Mouse (Mus musculus): Measurements from ENCODE around the gene Serpinb6b. TPM values are rescaled to one million over a fixed set of nuclear protein-coding genes. Genes with fewer than 3 reads are reported as not detected.

Gene Serpinb6b
- polyA plus RNA-seq, 1 experiment from 2014 or later = 15.7 TPM

- Histone ChIP-seq H3K4me2 (peak overlapping the region; percentile 27; the same call in 1 of the 2 replicates), H3K36me3 (ENCODE audit: control insufficient read depth, insufficient read depth, low read length) (no peaks in the 10 kb centered on the region), H3K9me3 (replicated peaks; ENCODE audit: control insufficient read depth, low read length) (no peaks in the 10 kb centered on the region), H3K4me1 (ENCODE audit: control insufficient read depth, insufficient read depth, low read length) (peaks cover 3% of the 10 kb centered on the region; the same call in 1 of the 2 replicates), H3K27me3 (ENCODE audit: control insufficient read depth, insufficient read depth, low read length) (no peaks in the 10 kb centered on the region), H3K27ac (ENCODE audit: low read depth, low read length) (0 out of 2 replicates have a peak overlapping the region, but pooled peaks have one; percentile 22), H3K9ac (ENCODE audit: low read depth, low read length) (no peak overlapping the region), H3K4me3 (ENCODE audit: low read depth, low read length) (no peak overlapping the region)
- 67% methylated on average over 4 of the region's 4 CpGs for WGBS (ENCODE audit: insufficient replicate concordance)
- ATAC-seq (replicated peaks; ENCODE audit: insufficient number of reproducible peaks, low FRiP score, low TSS enrichment) = peak; percentile 39; the same call in 1 of the 2 replicates
These were observed 4.1 kb downstream of the Serpinb6b start for GRCm38 (mm10) chr13:32968996-32969640.

DNA sequence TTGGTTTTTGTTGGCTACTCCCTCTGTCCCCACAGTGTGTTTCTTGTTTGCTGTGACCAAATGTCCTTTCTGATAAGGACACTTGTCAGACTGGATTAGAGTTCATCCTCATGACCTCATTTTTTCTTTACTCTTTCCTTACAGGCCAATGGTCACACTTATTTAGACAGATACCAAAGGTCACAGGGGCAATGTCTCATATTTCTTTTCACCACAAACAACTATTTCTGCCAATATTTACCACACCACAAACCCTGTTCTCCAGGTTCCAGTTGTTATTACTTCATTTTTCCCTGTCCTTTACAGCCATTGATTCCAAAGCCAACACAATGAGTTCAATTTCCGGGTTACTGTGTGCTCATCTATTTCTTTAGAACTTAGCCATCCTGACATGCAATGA is 4.6 kb downstream of the Serpinb6b start:
- Histone ChIP-seq H3K27me3 (ENCODE audit: control insufficient read depth, insufficient read depth, low read length) (no peaks in the 10 kb centered on the region), H3K4me3 (ENCODE audit: low read depth, low read length) (no peak overlapping the region), H3K4me1 (ENCODE audit: control insufficient read depth, insufficient read depth, low read length) (peaks cover 3% of the 10 kb centered on the region), H3K9ac (ENCODE audit: low read depth, low read length) (no peak overlapping the region), H3K27ac (ENCODE audit: low read depth, low read length) (no peak overlapping the region), H3K4me2 (no peak overlapping the region), H3K9me3 (replicated peaks; ENCODE audit: control insufficient read depth, low read length) (no peaks in the 10 kb centered on the region), H3K36me3 (ENCODE audit: control insufficient read depth, insufficient read depth, low read length) (no peaks in the 10 kb centered on the region)
- WGBS (ENCODE audit: insufficient replicate concordance) = 83% methylated on average over 1 of the region's 1 CpGs
- ATAC-seq (replicated peaks; ENCODE audit: insufficient number of reproducible peaks, low FRiP score, low TSS enrichment) = no peak

- ATAC-seq (replicated peaks; ENCODE audit: insufficient number of reproducible peaks, low FRiP score, low TSS enrichment) = no peak
- Histone ChIP-seq H3K4me1 (ENCODE audit: control insufficient read depth, insufficient read depth, low read length) (peaks cover 10% of the 10 kb centered on the region), H3K27ac (ENCODE audit: low read depth, low read length) (no peak overlapping the region)
These were observed 5.8 kb downstream of the Serpinb6b start for GRCm38 (mm10) chr13:32970776-32971175.

DNA sequence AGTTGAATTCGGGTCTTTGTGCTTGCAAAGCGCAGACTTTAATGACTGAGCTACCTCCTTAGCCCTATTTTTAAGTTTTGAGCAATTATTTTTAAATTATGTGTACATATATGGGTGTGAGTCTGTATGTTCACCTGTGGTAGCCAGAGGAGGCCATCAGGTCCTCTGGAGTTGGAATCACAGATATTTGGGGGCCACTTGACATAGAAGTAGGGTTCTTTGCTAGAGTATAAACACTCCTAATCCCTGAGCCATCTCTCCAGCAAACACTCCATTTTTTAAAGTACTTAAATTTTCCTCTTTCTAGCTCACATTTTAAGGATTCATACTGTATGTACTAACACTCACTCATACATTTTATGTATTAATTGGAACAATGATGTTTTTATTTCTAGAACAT is 9.3 kb downstream of the Serpinb6b start:
- H3K27me3 ChIP-seq (ENCODE audit: control insufficient read depth, insufficient read depth, low read length) = no peaks in the 10 kb centered on the region
- H3K9me3 ChIP-seq (replicated peaks; ENCODE audit: control insufficient read depth, low read length) = no peaks in the 10 kb centered on the region
- ATAC-seq (replicated peaks; ENCODE audit: insufficient number of reproducible peaks, low FRiP score, low TSS enrichment) = no peak
- H3K27ac ChIP-seq (ENCODE audit: low read depth, low read length) = no peak overlapping the region
- no peak overlapping the region for H3K4me3 ChIP-seq (ENCODE audit: low read depth, low read length)
- no peak overlapping the region for H3K4me2 ChIP-seq
- H3K36me3 ChIP-seq (ENCODE audit: control insufficient read depth, insufficient read depth, low read length) = no peaks in the 10 kb centered on the region
- H3K4me1 ChIP-seq (ENCODE audit: control insufficient read depth, insufficient read depth, low read length) = peaks cover 6% of the 10 kb centered on the region
- 82% methylated on average over 2 of the region's 2 CpGs for WGBS (ENCODE audit: insufficient replicate concordance)
- H3K9ac ChIP-seq (ENCODE audit: low read depth, low read length) = no peak overlapping the region

More at GRCm38 (mm10) chr13:32970776-32971175, 5.8 kb downstream of the Serpinb6b start:
- H3K9ac ChIP-seq (ENCODE audit: low read depth, low read length) = no peak overlapping the region
- H3K4me2 ChIP-seq = no peak overlapping the region
- H3K4me3 ChIP-seq (ENCODE audit: low read depth, low read length) = no peak overlapping the region
- 87% methylated on average over 3 of the region's 3 CpGs for WGBS (ENCODE audit: insufficient replicate concordance)
- H3K9me3 ChIP-seq (replicated peaks; ENCODE audit: control insufficient read depth, low read length) = no peaks in the 10 kb centered on the region
- H3K36me3 ChIP-seq (ENCODE audit: control insufficient read depth, insufficient read depth, low read length) = no peaks in the 10 kb centered on the region
- H3K27me3 ChIP-seq (ENCODE audit: control insufficient read depth, insufficient read depth, low read length) = no peaks in the 10 kb centered on the region

- ATAC-seq (replicated peaks; ENCODE audit: insufficient number of reproducible peaks, low FRiP score, low TSS enrichment) = no peak
- WGBS (ENCODE audit: insufficient replicate concordance) = 26% methylated on average over 3 of the region's 3 CpGs
- H3K36me3 ChIP-seq (ENCODE audit: control insufficient read depth, insufficient read depth, low read length) = no peaks in the 10 kb centered on the region
- no peaks in the 10 kb centered on the region for H3K9me3 ChIP-seq (replicated peaks; ENCODE audit: control insufficient read depth, low read length)
- H3K9ac ChIP-seq (ENCODE audit: low read depth, low read length) = no peak overlapping the region
- H3K4me3 ChIP-seq (ENCODE audit: low read depth, low read length) = no peak overlapping the region
- no peaks in the 10 kb centered on the region for H3K27me3 ChIP-seq (ENCODE audit: control insufficient read depth, insufficient read depth, low read length)
- H3K4me2 ChIP-seq = no peak overlapping the region
- H3K27ac ChIP-seq (ENCODE audit: low read depth, low read length) = no peak overlapping the region
- peaks cover 6% of the 10 kb centered on the region for H3K4me1 ChIP-seq (ENCODE audit: control insufficient read depth, insufficient read depth, low read length)
These were observed 10.0 kb downstream of the Serpinb6b start for GRCm38 (mm10) chr13:32974889-32975460.

GRCm38 (mm10) chr13:32975710-32976109 is 10.7 kb downstream of the Serpinb6b start:
- H3K27ac ChIP-seq (ENCODE audit: low read depth, low read length) = no peak overlapping the region
- no peak overlapping the region for H3K9ac ChIP-seq (ENCODE audit: low read depth, low read length)
- no peaks in the 10 kb centered on the region for H3K27me3 ChIP-seq (ENCODE audit: control insufficient read depth, insufficient read depth, low read length)
- no peak overlapping the region for H3K4me2 ChIP-seq
- no peak for ATAC-seq (replicated peaks; ENCODE audit: insufficient number of reproducible peaks, low FRiP score, low TSS enrichment)
- no peak overlapping the region for H3K4me3 ChIP-seq (ENCODE audit: low read depth, low read length)
- no peaks in the 10 kb centered on the region for H3K9me3 ChIP-seq (replicated peaks; ENCODE audit: control insufficient read depth, low read length)
- WGBS (ENCODE audit: insufficient replicate concordance) = 27% methylated on average over 2 of the region's 2 CpGs
- H3K4me1 ChIP-seq (ENCODE audit: control insufficient read depth, insufficient read depth, low read length) = peaks cover 6% of the 10 kb centered on the region
- no peaks in the 10 kb centered on the region for H3K36me3 ChIP-seq (ENCODE audit: control insufficient read depth, insufficient read depth, low read length)

- WGBS (ENCODE audit: insufficient replicate concordance) = 75% methylated on average over 4 of the region's 4 CpGs
- no peak overlapping the region for H3K4me2 ChIP-seq
- no peak for ATAC-seq (replicated peaks; ENCODE audit: insufficient number of reproducible peaks, low FRiP score, low TSS enrichment)
- no peaks in the 10 kb centered on the region for H3K27me3 ChIP-seq (ENCODE audit: control insufficient read depth, insufficient read depth, low read length)
- no peak overlapping the region for H3K4me3 ChIP-seq (ENCODE audit: low read depth, low read length)
- no peaks in the 10 kb centered on the region for H3K36me3 ChIP-seq (ENCODE audit: control insufficient read depth, insufficient read depth, low read length)
- H3K27ac ChIP-seq (ENCODE audit: low read depth, low read length) = no peak overlapping the region
- no peak overlapping the region for H3K9ac ChIP-seq (ENCODE audit: low read depth, low read length)
- no peaks in the 10 kb centered on the region for H3K4me1 ChIP-seq (ENCODE audit: control insufficient read depth, insufficient read depth, low read length)
- H3K9me3 ChIP-seq (replicated peaks; ENCODE audit: control insufficient read depth, low read length) = no peaks in the 10 kb centered on the region
These were observed 17.6 kb downstream of the Serpinb6b start for GRCm38 (mm10) chr13:32982556-32983042.

DNA sequence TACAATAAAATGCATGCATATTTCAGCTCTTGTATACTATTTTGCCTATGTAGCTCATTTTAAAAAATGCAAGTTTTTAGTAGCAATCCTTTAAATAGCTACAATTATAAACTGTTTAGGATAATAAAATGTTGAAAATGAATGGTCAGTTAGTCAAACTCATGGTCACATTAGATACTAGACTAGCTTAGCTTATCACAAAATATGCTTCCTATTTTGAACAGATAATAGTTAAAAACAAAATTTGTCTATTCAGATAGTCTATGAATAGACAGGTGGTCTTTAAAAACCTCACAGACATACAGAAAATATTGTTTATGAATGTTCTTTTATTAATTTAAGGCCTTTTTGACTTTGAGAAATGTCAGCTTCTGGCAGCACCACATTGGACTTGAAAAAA is 21.2 kb downstream of the Serpinb6b start:
- H3K4me3 ChIP-seq (ENCODE audit: low read depth, low read length) = no peak overlapping the region
- no peaks in the 10 kb centered on the region for H3K36me3 ChIP-seq (ENCODE audit: control insufficient read depth, insufficient read depth, low read length)
- no peak for ATAC-seq (replicated peaks; ENCODE audit: insufficient number of reproducible peaks, low FRiP score, low TSS enrichment)
- H3K4me2 ChIP-seq = no peak overlapping the region
- H3K9me3 ChIP-seq (replicated peaks; ENCODE audit: control insufficient read depth, low read length) = no peaks in the 10 kb centered on the region
- H3K4me1 ChIP-seq (ENCODE audit: control insufficient read depth, insufficient read depth, low read length) = no peaks in the 10 kb centered on the region
- H3K27me3 ChIP-seq (ENCODE audit: control insufficient read depth, insufficient read depth, low read length) = no peaks in the 10 kb centered on the region
- H3K27ac ChIP-seq (ENCODE audit: low read depth, low read length) = no peak overlapping the region
- no peak overlapping the region for H3K9ac ChIP-seq (ENCODE audit: low read depth, low read length)

Data from heart, embryonic 11.5 days (tissue).